Mouse (Mus musculus) spleen, adult 2 months (tissue): ENCODE data around the gene Pcnx2.

Source experiments
- CTCF ChIP-seq: fragments of 200-500 bp; IDR thresholded peaks from 2 replicates; pipeline ENCODE4 v1.5.1; 2011; ENCODE audit warnings: mild to moderate bottlenecking, inconsistent platforms; ENCODE audit not compliant: insufficient read depth, insufficient read length, insufficient replicate concordance; ENCODE audit errors: extremely low read depth
- POLR2A ChIP-seq: fragments of 200-500 bp; IDR thresholded peaks from 2 replicates; pipeline ENCODE4 v1.6.1; 2011; ENCODE audit warnings: low read depth, low read length, inconsistent platforms

DNA sequence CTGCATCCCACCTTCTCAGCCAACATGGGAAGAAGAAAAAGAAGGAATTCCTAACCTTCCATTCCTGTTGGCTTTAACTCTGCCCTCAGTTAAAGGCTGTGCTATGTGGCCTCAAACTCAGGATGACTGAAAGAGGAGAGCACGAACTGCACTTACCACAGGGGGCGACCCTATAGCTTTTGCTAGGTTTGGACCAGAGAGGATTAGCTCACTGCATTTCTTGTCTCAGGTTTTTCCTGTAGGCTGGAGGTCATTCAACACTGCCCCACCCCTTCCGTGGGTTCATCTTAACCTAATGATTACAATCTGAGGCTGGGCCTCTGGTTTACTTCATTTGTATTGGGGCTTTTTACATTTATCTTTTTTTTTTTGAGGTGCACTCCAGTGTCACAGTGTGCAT lies 123.1 kb downstream of the Pcnx2 start:
- no peak for TF ChIP-seq CTCF
- no peak for TF ChIP-seq POLR2A
